Mouse (Mus musculus): ENCODE data around the gene Acad11.

Gene Acad11

DNA sequence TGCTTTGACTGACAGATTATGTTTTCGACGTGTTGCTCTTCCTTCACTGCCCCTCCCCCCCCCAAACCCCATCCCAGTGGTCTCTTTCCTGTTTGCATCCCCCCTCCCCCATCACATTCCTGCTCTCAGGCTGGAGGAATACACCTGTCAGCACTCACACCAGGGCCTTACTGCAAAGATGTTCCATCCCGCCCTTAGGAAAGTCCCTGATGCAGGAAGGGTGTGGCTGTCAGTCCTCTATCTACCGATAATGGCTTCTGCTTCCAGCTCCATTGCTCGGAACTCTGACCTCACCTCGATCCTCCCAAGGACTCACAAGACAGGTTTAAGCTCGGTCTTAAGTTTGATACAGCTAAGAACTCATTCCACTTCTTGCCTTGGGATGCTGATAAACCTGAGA is 83.5 kb downstream of the Acad11 start:
- no peak for DNase-seq (ENCODE audit: low spot score in 2 of 2)

DNA sequence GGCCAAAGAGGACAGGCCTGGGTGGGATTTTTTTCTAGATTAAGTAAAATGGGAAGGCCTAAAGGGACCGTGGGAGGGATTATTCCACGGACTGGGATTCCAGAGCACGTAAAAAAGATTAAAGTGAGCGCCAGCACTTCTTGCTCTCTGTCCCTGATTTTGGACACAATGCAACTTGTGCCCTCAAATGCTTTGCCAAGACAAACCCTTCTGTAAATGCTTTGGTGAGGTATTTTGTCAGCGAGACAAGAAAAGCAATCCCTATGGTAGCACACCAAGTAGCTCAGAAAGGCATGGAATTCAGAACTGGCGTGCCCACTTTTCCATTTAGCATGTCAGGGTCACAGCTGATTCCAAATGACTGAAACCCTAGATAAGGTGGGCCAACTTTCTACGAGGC is 85.8 kb downstream of the Acad11 start:
- DNase-seq (ENCODE audit: low spot score in 2 of 2) = no peak

DNA sequence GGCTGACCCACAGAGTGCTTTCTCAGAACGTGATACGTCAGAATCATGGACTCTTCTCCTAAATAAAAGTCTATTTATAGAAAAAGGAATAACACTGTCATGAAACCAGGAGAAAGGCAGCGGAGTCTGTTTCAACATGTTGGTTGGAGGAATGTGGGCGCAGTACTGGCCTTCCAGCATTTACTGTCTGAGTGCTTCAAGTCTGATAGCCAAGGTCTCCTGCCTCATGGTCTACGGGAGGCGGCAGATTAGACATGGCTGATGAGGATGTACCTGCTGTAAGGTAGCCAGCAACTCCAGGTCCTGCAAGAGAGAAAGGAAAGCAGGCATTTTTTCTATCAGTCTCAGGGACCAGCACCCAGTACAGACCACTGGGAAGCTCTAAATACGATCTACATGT is 88.9 kb downstream of the Acad11 start:
- DNase-seq (ENCODE audit: low spot score in 2 of 2) = no peak

DNA sequence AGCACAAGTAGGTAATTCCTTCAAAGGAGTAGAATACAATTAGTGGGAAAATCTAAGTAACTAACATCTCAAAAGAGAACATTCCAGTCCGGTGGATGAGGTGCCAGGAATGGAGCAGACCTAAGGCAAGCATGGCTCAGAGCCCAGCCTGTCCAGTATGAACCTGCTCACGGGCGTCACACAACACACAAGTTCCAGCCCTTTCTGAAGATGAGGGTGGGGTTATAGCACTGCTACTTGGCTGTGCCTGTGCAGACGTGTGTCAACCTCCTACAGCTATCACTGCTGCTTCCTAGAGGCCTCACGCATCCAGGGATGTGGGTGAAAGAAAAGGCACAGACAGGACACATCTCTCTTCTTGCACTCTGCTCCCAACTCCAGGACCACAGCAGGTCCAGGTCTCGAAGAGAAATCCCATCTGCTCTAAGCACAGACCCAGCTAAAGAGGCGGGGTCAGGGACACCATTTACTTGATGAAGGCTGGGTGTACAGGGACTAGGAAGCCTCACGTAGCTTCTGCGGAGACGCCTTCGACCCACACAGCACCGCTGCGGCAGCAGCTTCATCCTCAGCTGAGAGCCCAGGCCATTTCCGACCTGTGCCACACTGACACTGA is 92.0 kb downstream of the Acad11 start:
- DNase-seq (ENCODE audit: low spot score in 2 of 2) = no peak

DNA sequence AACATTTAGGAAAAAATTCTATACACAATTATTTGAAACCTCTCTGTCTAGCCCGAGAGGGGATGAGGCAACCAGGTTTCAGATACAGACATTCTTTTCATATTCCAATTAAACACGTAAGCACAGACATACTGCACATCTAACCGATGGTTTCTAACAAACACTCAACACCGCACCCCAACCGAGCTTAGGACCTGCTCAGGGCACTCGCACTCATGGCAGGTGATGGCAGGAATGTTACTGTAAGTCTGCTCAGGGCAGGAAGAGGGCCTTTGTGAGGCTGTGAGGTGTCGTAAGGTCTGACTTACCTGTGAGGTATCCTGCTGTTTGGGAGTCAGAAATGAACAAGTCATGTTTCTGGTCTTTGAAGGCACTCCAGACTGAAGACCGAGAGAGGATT is 93.3 kb downstream of the Acad11 start:
- no peak for DNase-seq (ENCODE audit: low spot score in 2 of 2)

DNA sequence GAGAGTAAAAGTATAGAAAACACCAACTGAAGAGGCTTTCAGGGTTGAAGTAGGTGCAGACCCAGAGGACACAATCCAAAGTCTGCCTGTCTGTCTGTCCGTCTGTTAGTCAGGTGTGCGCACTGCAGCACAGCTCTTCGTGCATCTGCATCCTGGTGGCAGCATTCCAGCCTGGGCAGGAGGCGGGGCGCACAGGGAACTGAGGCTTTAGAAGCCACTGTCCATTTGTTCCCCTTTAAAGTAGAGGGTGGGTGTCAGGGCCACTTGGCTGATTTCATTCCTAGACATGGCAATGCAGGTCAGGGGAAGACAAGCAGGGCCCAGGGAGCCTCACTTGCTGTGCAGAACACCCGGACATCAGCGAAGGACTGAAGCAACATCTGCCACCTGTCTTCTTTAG is 94.1 kb downstream of the Acad11 start:
- no peak for DNase-seq (ENCODE audit: low spot score in 2 of 2)

DNA sequence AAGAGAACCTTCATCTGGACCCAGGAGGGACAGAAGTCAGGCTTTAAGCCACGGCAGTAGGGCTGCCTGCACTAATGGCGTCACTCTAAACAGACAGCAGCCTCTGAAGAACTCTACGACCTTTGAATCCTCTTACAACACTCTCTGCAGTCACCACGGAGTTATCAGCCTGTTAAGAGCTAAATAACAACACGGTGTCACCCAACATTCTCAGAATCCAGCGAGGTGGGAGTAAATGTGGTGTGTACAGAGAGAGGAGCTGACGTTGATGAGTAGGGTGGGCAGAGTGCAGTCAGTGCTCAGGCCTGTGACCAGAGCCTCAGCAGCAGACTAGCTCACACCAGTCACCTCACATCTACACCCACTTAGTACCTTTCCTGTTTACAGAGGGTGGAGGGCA is 97.9 kb downstream of the Acad11 start:
- DNase-seq (ENCODE audit: low spot score in 2 of 2) = no peak

DNA sequence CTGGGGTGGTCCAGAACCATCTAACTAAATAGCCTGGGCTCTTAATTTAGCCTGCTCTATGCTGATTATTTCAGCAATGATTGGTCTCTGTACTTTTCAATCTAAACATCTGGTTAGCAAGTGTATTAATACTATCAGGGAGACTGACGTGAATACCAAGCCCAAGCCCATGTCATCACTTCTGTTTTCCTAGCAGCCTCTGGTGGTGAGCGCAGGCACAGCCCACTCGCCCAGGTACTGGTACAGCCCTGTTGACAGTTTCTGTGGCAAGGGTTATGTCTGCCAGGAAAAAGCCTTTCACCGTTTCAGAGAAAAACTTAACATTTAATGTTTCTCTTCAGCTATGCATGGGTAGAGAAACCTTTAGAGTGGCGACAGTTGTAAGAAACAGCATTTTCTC is 101.0 kb downstream of the Acad11 start:
- DNase-seq (ENCODE audit: low spot score in 2 of 2) = no peak

DNA sequence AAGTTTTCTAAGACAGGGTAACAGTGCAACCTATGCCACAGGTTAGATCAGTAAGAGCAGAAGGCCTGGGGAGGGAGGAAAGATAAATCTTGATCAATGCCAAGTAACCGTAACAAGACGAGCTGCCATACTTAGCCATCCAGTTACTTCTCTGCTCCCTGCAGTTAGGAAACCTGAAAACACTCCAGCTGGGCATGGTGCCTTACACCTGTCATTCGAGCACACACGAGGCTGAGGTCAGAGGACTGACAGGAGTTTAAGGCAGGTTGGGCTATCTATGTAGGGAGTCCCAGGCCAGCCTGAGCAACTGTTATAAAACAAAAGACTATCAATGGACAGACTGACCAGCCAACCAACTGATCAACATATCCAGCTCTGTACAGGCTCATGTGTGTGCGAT is 102.7 kb downstream of the Acad11 start:
- DNase-seq (ENCODE audit: low spot score in 2 of 2) = no peak

DNA sequence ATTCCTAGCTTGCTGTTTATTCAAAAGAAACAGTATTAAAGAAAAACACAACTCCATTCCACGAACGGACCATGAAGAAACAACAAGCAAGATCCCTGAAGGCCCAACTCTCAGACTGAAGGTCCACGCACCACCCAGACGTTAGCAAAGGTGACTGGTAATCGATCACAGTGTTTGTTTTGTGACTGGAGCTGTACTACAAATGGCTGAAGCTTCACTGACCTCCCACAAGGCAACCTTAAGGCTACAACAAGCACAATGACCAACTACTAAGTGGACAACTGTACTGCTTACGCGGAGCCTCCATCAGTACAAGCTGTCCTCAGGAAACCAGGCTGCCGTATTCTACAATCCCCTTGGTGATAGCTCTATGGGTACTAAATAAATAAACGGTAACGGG is 106.8 kb downstream of the Acad11 start:
- DNase-seq (ENCODE audit: low spot score in 2 of 2) = no peak

DNA sequence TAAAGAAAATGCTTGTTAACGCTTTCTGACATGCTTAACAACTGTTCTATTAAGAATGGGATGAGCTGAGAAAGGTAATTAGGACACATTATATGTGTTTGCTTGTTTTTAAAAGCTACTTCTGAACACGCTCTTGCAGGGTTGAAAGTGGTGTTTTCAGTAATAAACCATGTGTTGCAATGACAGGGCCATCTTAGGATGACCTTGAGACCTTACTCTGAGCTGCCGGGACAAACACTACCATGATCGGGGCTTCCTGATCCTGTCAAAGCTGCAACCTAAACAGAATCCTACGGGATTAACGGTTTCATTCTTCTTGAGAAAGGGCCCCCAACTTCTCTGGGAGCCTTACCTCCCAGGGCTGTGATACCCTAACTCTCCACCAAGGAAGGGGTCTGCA is 108.5 kb downstream of the Acad11 start:
- no peak for DNase-seq (ENCODE audit: low spot score in 2 of 2)

DNA sequence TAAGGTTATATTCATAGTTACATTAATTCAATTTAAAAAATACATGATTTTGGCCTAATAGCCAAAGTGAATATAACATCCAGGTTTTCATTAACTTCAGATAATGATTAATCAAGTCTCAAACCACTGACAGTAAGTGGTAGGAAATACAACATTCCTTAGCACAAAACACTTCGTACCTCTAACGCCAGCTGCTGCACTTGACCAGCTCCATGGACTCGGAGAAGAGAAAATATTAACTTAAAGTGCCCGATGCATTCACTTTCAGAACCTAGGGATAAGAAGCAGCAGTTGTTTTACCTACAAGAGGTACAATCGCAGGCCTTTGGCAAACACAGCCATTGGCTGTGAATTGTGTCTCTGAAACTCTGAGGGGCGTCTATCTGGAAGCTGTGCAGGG is 109.2 kb downstream of the Acad11 start:
- no peak for DNase-seq (ENCODE audit: low spot score in 2 of 2)
